Mouse (Mus musculus): ENCODE measurements at regions not wholly inside any gene's neighbourhood (a gene's known extent, or its start where the extent isn't known, plus 50 kb on each side); places are given as distances from the start of the nearest gene placed in this dataset.

DNA sequence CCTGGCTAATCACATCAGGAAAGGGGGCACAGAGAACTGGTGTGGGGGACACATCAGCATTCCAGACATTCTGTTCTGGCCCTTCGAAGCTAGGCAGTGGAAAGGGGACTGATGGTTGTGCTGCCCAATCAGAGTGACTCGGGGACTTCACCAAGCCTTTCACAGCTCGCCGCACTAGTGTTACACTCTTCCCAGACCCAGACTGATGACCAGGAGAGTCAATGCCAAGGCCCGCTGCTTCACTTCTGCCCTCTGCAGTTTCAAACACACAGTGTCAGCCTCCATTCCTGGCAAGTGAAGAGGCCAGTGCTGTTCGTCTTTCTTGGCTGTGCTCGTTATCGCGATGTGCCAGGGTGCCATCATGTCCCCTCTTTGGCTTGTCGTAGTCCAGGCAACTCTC lies 121.7 kb upstream of the Gm10181 start:
- Histone ChIP-seq H3K9ac (ENCODE audit: low read length) (no peak overlapping the region), H3K4me3 (ENCODE audit: low read depth, low read length) (no peak overlapping the region), H3K9me3 (ENCODE audit: control insufficient read depth, low read length) (no peaks in the 10 kb centered on the region), H3K36me3 (ENCODE audit: control insufficient read depth, insufficient read depth, low read length) (no peaks in the 10 kb centered on the region), H3K27ac (ENCODE audit: low read depth, low read length) (no peak overlapping the region), H3K4me2 (ENCODE audit: low read depth, low read length, severe bottlenecking) (no peak overlapping the region), H3K4me1 (replicated peaks; ENCODE audit: control insufficient read depth, insufficient read depth, low read length) (no peaks in the 10 kb centered on the region), H3K27me3 (ENCODE audit: control insufficient read depth, insufficient read depth, low read length) (no peaks in the 10 kb centered on the region)
- ATAC-seq (replicated peaks; ENCODE audit: low FRiP score) (no peak), DNase-seq (ENCODE audit: low spot score) (no peak)
- WGBS, result 70% methylated on average over 10 of the region's 10 CpGs

DNA sequence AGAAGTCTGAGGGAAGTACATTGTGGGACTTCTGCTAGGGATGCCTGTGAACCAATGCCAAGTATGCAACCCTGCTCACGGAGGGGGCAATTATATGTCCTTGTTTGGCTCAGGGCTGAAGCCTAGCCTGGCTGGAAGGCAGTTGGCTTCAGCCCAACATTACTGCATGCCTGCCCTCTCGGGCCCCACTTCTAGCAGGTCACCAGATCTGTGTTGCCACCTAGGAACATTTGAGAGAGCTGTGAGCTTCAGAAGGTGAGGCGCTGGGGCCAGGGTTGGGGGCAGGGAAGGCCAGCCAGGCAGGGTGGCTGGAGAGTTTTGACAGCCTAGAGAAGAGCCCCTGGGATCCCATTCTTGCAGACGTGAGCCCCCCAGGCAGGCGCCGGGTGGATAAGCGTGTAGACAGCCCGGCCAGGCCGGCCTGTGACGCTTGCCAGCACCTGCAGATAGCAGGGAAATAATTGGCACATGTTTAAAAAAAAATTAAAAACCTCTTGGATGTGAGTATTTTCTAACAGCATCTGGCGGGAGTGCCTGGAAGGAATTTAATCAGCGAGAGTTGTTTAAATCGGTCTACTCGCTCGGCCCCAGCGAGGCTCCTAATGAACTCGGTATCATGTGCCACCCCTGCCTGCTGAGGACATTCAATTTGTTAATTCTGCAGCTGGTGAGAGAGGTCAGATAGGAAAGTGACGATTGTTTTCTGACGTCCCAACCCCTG lies 115.0 kb upstream of the Gm10181 start:
- Histone ChIP-seq H3K9ac (ENCODE audit: low read length) (no peak overlapping the region), H3K9me3 (ENCODE audit: control insufficient read depth, low read length) (no peaks in the 10 kb centered on the region), H3K4me1 (replicated peaks; ENCODE audit: control insufficient read depth, insufficient read depth, low read length) (peaks cover 4% of the 10 kb centered on the region), H3K27me3 (ENCODE audit: control insufficient read depth, insufficient read depth, low read length) (no peaks in the 10 kb centered on the region), H3K4me3 (ENCODE audit: low read depth, low read length) (no peak overlapping the region), H3K36me3 (ENCODE audit: control insufficient read depth, insufficient read depth, low read length) (no peaks in the 10 kb centered on the region), H3K4me2 (ENCODE audit: low read depth, low read length, severe bottlenecking) (peak overlapping the region; percentile 40), H3K27ac (ENCODE audit: low read depth, low read length) (no peak overlapping the region)
- ATAC-seq (replicated peaks; ENCODE audit: low FRiP score) (peak; percentile 75), DNase-seq (ENCODE audit: low spot score) (peak; percentile 62)
- 4% methylated on average over 19 of the region's 19 CpGs for WGBS

DNA sequence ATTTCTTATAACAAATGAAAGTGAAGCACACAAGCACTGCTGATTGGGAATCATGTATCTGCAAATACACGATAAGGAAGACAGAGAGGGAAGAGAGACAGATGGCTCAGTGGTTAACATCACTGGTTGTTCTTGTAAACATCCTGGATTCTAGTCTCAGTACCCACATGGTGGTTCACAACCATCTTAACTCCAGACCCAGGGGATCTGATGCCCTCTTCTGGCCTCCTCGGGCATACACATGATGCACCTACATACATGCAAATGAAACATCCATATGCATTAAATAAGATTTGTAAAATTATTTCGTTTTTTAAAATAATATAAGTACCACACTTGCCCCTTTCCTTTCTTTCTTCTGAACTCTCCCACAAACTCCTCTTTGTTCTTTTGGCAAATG lies 106.4 kb upstream of the Gm10181 start:
- no peak overlapping the region for H3K4me2 ChIP-seq (ENCODE audit: low read depth, low read length, severe bottlenecking)
- H3K4me3 ChIP-seq (ENCODE audit: low read depth, low read length), result no peak overlapping the region
- no peaks in the 10 kb centered on the region for H3K4me1 ChIP-seq (replicated peaks; ENCODE audit: control insufficient read depth, insufficient read depth, low read length)
- H3K36me3 ChIP-seq (ENCODE audit: control insufficient read depth, insufficient read depth, low read length), result no peaks in the 10 kb centered on the region
- no peak overlapping the region for H3K9ac ChIP-seq (ENCODE audit: low read length)
- H3K27me3 ChIP-seq (ENCODE audit: control insufficient read depth, insufficient read depth, low read length), result no peaks in the 10 kb centered on the region
- 71% methylated on average over 3 of the region's 3 CpGs for WGBS
- no peaks in the 10 kb centered on the region for H3K9me3 ChIP-seq (ENCODE audit: control insufficient read depth, low read length)
- H3K27ac ChIP-seq (ENCODE audit: low read depth, low read length), result no peak overlapping the region
- DNase-seq (ENCODE audit: low spot score) (no peak), ATAC-seq (replicated peaks; ENCODE audit: low FRiP score) (no peak)

DNA sequence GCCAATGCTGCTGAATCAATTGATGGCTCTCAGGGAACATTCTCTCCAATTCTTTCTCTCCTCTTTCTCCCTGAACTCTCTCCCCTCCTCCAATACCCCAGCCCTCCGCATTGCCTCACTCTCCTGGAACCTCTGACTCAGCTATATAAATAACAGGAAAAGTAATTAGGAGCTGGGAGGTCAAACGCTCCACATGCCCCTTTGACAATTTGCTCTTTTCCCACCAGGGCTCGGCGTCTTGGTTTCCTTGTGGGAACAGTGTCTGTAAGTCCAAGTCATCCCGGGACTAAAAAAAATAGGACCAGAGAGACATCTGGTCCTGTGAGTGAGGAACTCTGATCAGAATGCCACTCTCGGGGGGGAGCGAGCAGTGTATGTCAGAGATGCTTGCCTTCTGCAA lies 94.7 kb upstream of the Gm10181 start:
- Histone ChIP-seq H3K9ac (ENCODE audit: low read length) (no peak overlapping the region), H3K4me1 (replicated peaks; ENCODE audit: control insufficient read depth, insufficient read depth, low read length) (no peaks in the 10 kb centered on the region), H3K4me2 (ENCODE audit: low read depth, low read length, severe bottlenecking) (no peak overlapping the region), H3K27me3 (ENCODE audit: control insufficient read depth, insufficient read depth, low read length) (no peaks in the 10 kb centered on the region), H3K9me3 (ENCODE audit: control insufficient read depth, low read length) (no peaks in the 10 kb centered on the region), H3K27ac (ENCODE audit: low read depth, low read length) (no peak overlapping the region), H3K4me3 (ENCODE audit: low read depth, low read length) (no peak overlapping the region), H3K36me3 (ENCODE audit: control insufficient read depth, insufficient read depth, low read length) (no peaks in the 10 kb centered on the region)
- ATAC-seq (replicated peaks; ENCODE audit: low FRiP score), result no peak
- 62% methylated on average over 7 of the region's 7 CpGs for WGBS
- no peak for DNase-seq (ENCODE audit: low spot score)

DNA sequence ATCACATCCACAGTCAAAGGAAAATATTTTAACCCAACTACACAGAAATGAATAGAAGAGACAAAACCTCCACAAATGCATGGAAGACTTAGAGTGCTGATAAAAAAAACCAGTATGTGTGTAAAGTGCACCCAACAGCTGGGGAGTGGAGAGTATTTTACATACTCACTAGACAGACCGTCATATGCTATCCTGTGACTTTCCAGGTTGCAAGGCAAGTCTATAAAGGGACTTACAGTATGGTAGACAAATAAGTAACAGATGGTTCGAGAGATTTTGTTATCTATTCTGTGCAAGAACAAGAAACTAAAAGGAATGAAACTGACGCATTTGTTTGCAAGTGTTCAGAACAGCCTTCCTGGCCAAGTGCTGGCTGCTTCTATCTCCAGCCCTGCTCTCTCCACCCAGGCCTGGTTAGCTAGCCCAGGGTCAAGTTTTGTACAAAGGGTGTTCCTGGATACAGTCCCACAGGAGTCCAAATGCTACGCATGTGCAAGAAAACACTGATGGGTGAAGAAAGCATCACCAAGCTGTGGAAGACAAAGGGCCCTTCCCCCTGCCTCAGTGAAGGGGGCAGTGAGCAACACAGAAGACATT lies 68.0 kb upstream of the Gm10181 start:
- no peak overlapping the region for H3K4me3 ChIP-seq (ENCODE audit: low read depth, low read length)
- no peaks in the 10 kb centered on the region for H3K36me3 ChIP-seq (ENCODE audit: control insufficient read depth, insufficient read depth, low read length)
- H3K9me3 ChIP-seq (ENCODE audit: control insufficient read depth, low read length), result no peaks in the 10 kb centered on the region
- H3K9ac ChIP-seq (ENCODE audit: low read length), result no peak overlapping the region
- no peaks in the 10 kb centered on the region for H3K27me3 ChIP-seq (ENCODE audit: control insufficient read depth, insufficient read depth, low read length)
- H3K27ac ChIP-seq (ENCODE audit: low read depth, low read length), result no peak overlapping the region
- H3K4me2 ChIP-seq (ENCODE audit: low read depth, low read length, severe bottlenecking), result no peak overlapping the region
- H3K4me1 ChIP-seq (replicated peaks; ENCODE audit: control insufficient read depth, insufficient read depth, low read length), result no peaks in the 10 kb centered on the region
- no peak for DNase-seq (ENCODE audit: low spot score)
- no peak for ATAC-seq (replicated peaks; ENCODE audit: low FRiP score)
- 85% methylated on average over 4 of the region's 4 CpGs for WGBS

DNA sequence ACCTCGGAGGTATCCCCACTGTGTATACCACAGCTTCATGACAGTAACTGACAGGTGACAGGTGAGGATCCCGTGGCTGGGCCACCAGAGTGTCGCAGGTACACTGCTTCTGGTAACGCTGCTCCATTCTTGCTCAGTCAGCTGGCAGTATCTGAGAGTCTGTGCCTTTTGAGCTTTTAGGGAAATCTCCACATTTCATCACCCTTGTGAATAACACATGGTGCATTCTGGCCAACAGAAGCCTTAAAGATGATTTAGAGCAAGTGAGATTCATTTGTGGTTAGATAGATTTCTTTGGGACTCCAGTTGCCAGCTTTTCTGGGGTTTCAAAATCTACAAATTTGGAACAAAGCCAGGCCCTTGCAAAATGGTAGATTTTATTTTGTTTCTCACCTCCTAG lies 66.8 kb upstream of the Gm10181 start:
- no peak for DNase-seq (ENCODE audit: low spot score)
- no peak overlapping the region for H3K4me3 ChIP-seq (ENCODE audit: low read depth, low read length)
- H3K4me1 ChIP-seq (replicated peaks; ENCODE audit: control insufficient read depth, insufficient read depth, low read length), result no peaks in the 10 kb centered on the region
- no peaks in the 10 kb centered on the region for H3K9me3 ChIP-seq (ENCODE audit: control insufficient read depth, low read length)
- no peak for ATAC-seq (replicated peaks; ENCODE audit: low FRiP score)
- no peak overlapping the region for H3K9ac ChIP-seq (ENCODE audit: low read length)
- no peaks in the 10 kb centered on the region for H3K27me3 ChIP-seq (ENCODE audit: control insufficient read depth, insufficient read depth, low read length)
- no peak overlapping the region for H3K27ac ChIP-seq (ENCODE audit: low read depth, low read length)
- no peak overlapping the region for H3K4me2 ChIP-seq (ENCODE audit: low read depth, low read length, severe bottlenecking)
- WGBS, result 83% methylated on average over 4 of the region's 4 CpGs
- no peaks in the 10 kb centered on the region for H3K36me3 ChIP-seq (ENCODE audit: control insufficient read depth, insufficient read depth, low read length)

DNA sequence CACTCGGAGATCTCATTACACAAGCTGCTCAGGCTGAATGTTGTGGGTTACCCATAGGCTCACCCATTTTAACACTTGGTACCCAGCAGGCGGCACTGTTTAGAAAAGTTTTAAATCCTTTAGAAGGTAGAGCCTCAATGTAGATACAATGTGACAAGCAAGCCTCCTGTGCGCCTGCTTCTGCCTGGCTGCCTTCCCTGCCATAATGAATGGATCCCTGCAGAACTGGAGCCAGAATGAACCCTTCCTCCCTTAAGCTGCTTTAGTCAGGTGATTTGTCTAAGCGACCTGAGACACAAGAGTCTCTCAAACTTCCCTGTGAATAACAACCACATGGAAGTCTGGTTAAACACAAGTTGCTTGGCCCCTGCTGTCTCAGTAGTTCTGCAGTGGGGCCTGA lies 64.7 kb upstream of the Gm10181 start:
- H3K27ac ChIP-seq (ENCODE audit: low read depth, low read length), result no peak overlapping the region
- no peak for ATAC-seq (replicated peaks; ENCODE audit: low FRiP score)
- no peak for DNase-seq (ENCODE audit: low spot score)
- H3K4me3 ChIP-seq (ENCODE audit: low read depth, low read length), result no peak overlapping the region
- H3K9me3 ChIP-seq (ENCODE audit: control insufficient read depth, low read length), result no peaks in the 10 kb centered on the region
- no peak overlapping the region for H3K4me2 ChIP-seq (ENCODE audit: low read depth, low read length, severe bottlenecking)
- 52% methylated on average over 4 of the region's 4 CpGs for WGBS
- no peaks in the 10 kb centered on the region for H3K27me3 ChIP-seq (ENCODE audit: control insufficient read depth, insufficient read depth, low read length)
- no peaks in the 10 kb centered on the region for H3K4me1 ChIP-seq (replicated peaks; ENCODE audit: control insufficient read depth, insufficient read depth, low read length)
- no peak overlapping the region for H3K9ac ChIP-seq (ENCODE audit: low read length)
- H3K36me3 ChIP-seq (ENCODE audit: control insufficient read depth, insufficient read depth, low read length), result no peaks in the 10 kb centered on the region

DNA sequence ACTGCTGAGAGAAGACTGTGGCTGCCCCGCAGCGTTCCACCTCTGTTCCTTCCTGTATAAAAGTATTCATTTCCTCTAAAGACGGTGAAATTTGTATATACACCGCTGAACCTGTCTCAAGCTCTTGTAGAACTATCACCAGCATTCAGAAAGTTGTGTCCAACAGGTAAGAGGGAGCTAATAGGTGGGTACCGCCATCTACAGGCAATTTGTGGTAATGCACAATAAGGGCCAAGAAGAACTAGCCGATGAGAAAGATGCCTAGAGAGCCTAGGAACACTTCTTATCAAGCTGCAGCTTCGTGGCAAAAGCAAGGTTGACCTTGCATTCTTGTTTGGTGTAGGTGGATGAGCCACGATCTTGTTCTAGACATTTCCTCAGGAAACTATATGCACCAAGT lies 61.6 kb upstream of the Gm10181 start:
- DNase-seq (ENCODE audit: low spot score) (peak; percentile 79), ATAC-seq (replicated peaks; ENCODE audit: low FRiP score) (peak; percentile 58)
- Histone ChIP-seq H3K4me3 (ENCODE audit: low read depth, low read length) (no peak overlapping the region), H3K36me3 (ENCODE audit: control insufficient read depth, insufficient read depth, low read length) (no peaks in the 10 kb centered on the region), H3K9ac (ENCODE audit: low read length) (no peak overlapping the region), H3K27ac (ENCODE audit: low read depth, low read length) (no peak overlapping the region), H3K27me3 (ENCODE audit: control insufficient read depth, insufficient read depth, low read length) (no peaks in the 10 kb centered on the region), H3K4me1 (replicated peaks; ENCODE audit: control insufficient read depth, insufficient read depth, low read length) (no peaks in the 10 kb centered on the region), H3K4me2 (ENCODE audit: low read depth, low read length, severe bottlenecking) (no peak overlapping the region), H3K9me3 (ENCODE audit: control insufficient read depth, low read length) (no peaks in the 10 kb centered on the region)
- WGBS, result 11% methylated on average over 8 of the region's 8 CpGs

DNA sequence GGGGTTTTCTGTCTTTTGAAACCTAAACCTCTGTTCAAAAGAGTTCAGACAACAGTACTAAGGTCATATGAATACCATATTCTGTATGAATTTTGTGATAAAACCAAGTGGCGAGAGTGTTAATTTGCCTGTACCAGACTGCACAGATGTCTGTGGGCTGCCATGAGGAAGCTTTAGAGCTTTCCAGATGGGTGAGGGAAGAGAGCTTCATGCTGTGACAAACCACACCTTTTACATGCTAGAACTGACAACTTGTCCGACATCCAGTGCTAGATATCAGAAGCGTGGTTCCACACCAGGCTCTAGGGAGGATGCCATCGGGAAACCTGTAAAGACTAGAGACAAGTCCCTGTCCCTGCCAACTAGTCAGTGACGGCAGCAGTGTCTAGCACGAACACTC lies 60.9 kb upstream of the Gm10181 start:
- Histone ChIP-seq H3K4me2 (ENCODE audit: low read depth, low read length, severe bottlenecking) (no peak overlapping the region), H3K9ac (ENCODE audit: low read length) (no peak overlapping the region), H3K9me3 (ENCODE audit: control insufficient read depth, low read length) (no peaks in the 10 kb centered on the region), H3K36me3 (ENCODE audit: control insufficient read depth, insufficient read depth, low read length) (no peaks in the 10 kb centered on the region), H3K4me3 (ENCODE audit: low read depth, low read length) (no peak overlapping the region), H3K27ac (ENCODE audit: low read depth, low read length) (no peak overlapping the region), H3K27me3 (ENCODE audit: control insufficient read depth, insufficient read depth, low read length) (no peaks in the 10 kb centered on the region), H3K4me1 (replicated peaks; ENCODE audit: control insufficient read depth, insufficient read depth, low read length) (no peaks in the 10 kb centered on the region)
- WGBS, result 79% methylated on average over 6 of the region's 6 CpGs
- ATAC-seq (replicated peaks; ENCODE audit: low FRiP score), result no peak
- DNase-seq (ENCODE audit: low spot score), result no peak

All from forebrain, embryonic 11.5 days (tissue).